Mouse (Mus musculus) kidney, adult 2 months (tissue): ENCODE results near the gene Inppl1.

Experiments
- CTCF ChIP-seq: fragments of 200-500 bp; conservative IDR thresholded peaks from 2 replicates; pipeline ENCODE4 v1.5.1; 2011; ENCODE audit warnings: low read depth, mild to moderate bottlenecking, control low read depth, low read length, moderate library complexity, mixed read lengths; ENCODE audit not compliant: insufficient read depth, insufficient read length
- POLR2A ChIP-seq: fragments of 200-500 bp; IDR thresholded peaks from one replicate; pipeline ENCODE4 v1.6.1; 2011; ENCODE audit warnings: low read depth, low read length, control low read depth

GRCm38 (mm10) chr7:101870629-101871028 is 32.6 kb upstream of the Inppl1 start, which contains the start of gene Folr1:
- TF ChIP-seq POLR2A, result no peak
- TF ChIP-seq CTCF, result no peak
